Mouse (Mus musculus) thymus, adult 2 months (tissue): ENCODE measurements around the gene Traf2. TPM values are rescaled to one million over a fixed set of nuclear protein-coding genes. Genes with fewer than 3 reads are reported as not detected.

Source experiments
- DNase-seq: peaks from one replicate; pipeline ENCODE4 v3.0.0; 2021
- H3K27ac ChIP-seq: fragments of 200-500 bp; 2 replicates; pipeline ENCODE4 v1.5.1; 2012; ENCODE audit warnings: low read length, control low read depth; ENCODE audit not compliant: control insufficient read depth, insufficient read depth
- H3K27me3 ChIP-seq: fragments of 200-500 bp; 2 replicates; pipeline ENCODE4 v1.6.1; 2012; ENCODE audit warnings: mild to moderate bottlenecking, low read length, moderate library complexity, mixed read lengths; ENCODE audit not compliant: control insufficient read depth, insufficient read depth
- H3K36me3 ChIP-seq: fragments of 200-500 bp; 2 replicates; pipeline ENCODE4 v1.6.1; 2012; ENCODE audit warnings: mild to moderate bottlenecking, low read length, moderate library complexity; ENCODE audit not compliant: control insufficient read depth, insufficient read depth
- H3K4me1 ChIP-seq: fragments of 200-500 bp; replicated peaks from 2 replicates; pipeline ENCODE4 v1.6.1; 2012; ENCODE audit warnings: low read length; ENCODE audit not compliant: control insufficient read depth, insufficient read depth
- H3K4me3 ChIP-seq: fragments of 200-500 bp; 2 replicates; pipeline ENCODE4 v1.5.1; 2012; ENCODE audit warnings: mild to moderate bottlenecking, low read length, control low read depth, moderate library complexity; ENCODE audit not compliant: control insufficient read depth, insufficient read depth
- CTCF ChIP-seq: fragments of 200-500 bp; IDR thresholded peaks from 2 replicates; pipeline ENCODE4 v1.5.1; 2012; ENCODE audit warnings: mild to moderate bottlenecking, control low read depth, low read length, moderate library complexity, borderline replicate concordance; ENCODE audit not compliant: control insufficient read depth, poor library complexity, insufficient read depth; ENCODE audit errors: extremely low read depth
- POLR2A ChIP-seq: fragments of 200-500 bp; IDR thresholded peaks from 2 replicates; pipeline ENCODE4 v1.6.1; 2012; ENCODE audit warnings: mild to moderate bottlenecking, low read length, control low read depth, moderate library complexity; ENCODE audit not compliant: control insufficient read depth, poor library complexity, insufficient read depth; ENCODE audit errors: extremely low read depth
- WGBS: fragments of 180-500 bp; shearing (Covaris S2); methylation state at CpG from one replicate; pipeline ENCODE4 v1.1.7; 2018; 5-methylcytosine and 5-hydroxymethylcytosine counted together
- polyA plus RNA-seq: library from polyadenylated mRNA; depleted of rRNA; stranded (reverse); fragments of >200 nt; gene quantifications from 2 replicates; pipeline ENCODE4 v1.2.3, GENCODE M21; 2012

Traf2 gene
- polyA plus RNA-seq, 1 experiment, result 47.7 TPM

DNA sequence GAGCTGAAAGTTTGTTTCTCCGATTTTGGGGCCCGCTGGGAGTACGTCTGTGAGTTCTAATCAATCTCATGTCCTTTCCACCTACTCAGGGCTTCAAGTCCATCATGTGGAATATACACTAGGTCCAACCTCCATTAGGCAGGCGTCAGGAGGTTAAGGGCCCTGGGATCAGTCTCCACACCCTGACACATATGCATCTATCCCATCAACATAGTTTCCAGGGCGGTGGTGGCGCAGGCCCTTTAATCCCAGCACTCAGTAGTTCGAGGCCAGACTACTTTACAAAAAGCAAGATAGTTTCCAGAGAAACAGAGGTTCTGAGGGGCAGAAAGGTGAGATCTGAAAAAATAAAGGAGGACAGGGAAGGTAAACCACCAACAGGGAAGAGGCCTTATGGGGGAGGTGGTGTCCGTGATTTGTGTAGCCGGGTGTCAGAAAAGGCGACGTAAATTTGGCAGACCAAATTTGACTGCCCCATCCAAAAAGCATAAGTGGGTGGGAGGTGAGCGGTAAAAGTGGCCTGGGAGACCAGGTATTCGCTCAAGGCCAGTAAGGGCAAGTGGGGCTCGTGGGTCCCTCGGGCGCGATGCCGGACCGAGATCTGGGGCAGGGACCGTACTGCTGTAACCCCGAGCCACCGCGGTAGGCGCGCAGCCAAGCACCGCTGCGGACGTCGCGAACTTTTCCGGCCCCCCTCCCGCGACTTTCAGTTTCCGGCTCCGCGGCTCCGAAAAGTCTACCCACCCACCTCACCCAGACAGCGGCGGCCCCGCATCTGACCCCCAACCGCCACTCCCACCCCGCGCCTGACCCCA, 537 bp downstream of the Traf2 start:
- peak; percentile 27 for DNase-seq
- Histone ChIP-seq H3K27ac (peak overlapping the region; percentile 68), H3K4me3 (peak overlapping the region; percentile 68), H3K27me3 (no peaks in the 10 kb centered on the region), H3K4me1 (peaks cover 59% of the 10 kb centered on the region), H3K36me3 (no peaks in the 10 kb centered on the region)
- 8% methylated on average over 43 of the region's 43 CpGs for WGBS
- TF ChIP-seq CTCF, result no peak

GRCm38 (mm10) chr2:25541644-25542367, 4.9 kb downstream of the Traf2 start:
- Histone ChIP-seq H3K27ac (no peak overlapping the region), H3K4me3 (no peak overlapping the region), H3K36me3 (peaks cover 20% of the 10 kb centered on the region), H3K4me1 (peaks cover 33% of the 10 kb centered on the region), H3K27me3 (no peaks in the 10 kb centered on the region)
- no peak for TF ChIP-seq POLR2A
- no peak for TF ChIP-seq CTCF
- WGBS, result 90% methylated on average over 10 of the region's 10 CpGs
- DNase-seq, result no peak

- no peak for DNase-seq
- Histone ChIP-seq H3K4me1 (peaks cover 27% of the 10 kb centered on the region), H3K27me3 (no peaks in the 10 kb centered on the region), H3K36me3 (peaks cover 33% of the 10 kb centered on the region), H3K4me3 (no peak overlapping the region), H3K27ac (no peak overlapping the region)
- TF ChIP-seq POLR2A, result no peak
- no peak for TF ChIP-seq CTCF
- WGBS, result 91% methylated on average over 4 of the region's 4 CpGs
Measured at GRCm38 (mm10) chr2:25540541-25540948, 6.2 kb downstream of the Traf2 start.

DNA sequence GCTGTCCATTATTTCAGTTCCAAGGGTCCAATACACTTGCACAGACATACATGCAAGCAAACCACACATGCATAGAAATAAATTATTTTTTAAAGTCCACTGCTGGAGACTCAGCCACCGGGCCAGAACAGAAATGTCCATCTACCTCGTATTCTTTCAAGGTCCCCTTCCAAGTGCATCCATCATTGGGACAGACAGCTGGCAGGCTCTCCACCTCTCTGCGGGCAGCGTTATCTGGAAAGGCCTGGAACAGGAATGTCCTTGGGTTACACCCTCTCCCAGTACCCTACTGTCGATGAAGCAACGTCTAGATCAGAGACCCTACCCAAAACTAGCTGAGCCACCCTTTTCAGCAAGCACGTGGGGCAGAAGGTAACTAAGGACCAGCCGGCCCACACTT, 10.2 kb downstream of the Traf2 start:
- Histone ChIP-seq H3K27ac (peak overlapping the region; percentile 24; the same call in 1 of the 2 replicates), H3K36me3 (peaks cover 55% of the 10 kb centered on the region), H3K4me3 (no peak overlapping the region), H3K27me3 (no peaks in the 10 kb centered on the region), H3K4me1 (peaks cover 8% of the 10 kb centered on the region)
- DNase-seq, result no peak
- TF ChIP-seq POLR2A, result no peak
- no peak for TF ChIP-seq CTCF
- 90% methylated on average over 8 of the region's 8 CpGs for WGBS

DNA sequence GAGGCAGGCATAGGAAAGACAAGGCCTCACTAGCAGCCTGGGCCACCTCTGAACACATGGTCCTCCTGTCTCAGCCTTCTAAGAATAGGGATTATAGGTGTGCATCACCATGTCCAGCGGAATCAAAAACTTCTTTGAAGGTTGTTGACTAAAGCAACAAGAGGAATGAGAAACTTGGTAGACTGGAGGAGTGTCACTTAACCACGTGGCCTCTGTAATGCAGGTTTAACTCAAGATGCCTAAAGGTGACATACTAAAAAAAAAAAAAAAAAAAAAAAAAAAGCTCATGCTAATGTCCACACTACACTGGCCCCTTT, 11.9 kb downstream of the Traf2 start:
- TF ChIP-seq POLR2A (no peak), CTCF (no peak)
- H3K36me3 ChIP-seq, result peaks cover 67% of the 10 kb centered on the region
- peaks cover 6% of the 10 kb centered on the region for H3K4me1 ChIP-seq
- H3K27ac ChIP-seq, result peak overlapping the region; percentile 86
- no peak overlapping the region for H3K4me3 ChIP-seq
- WGBS, result 95% methylated on average over 2 of the region's 2 CpGs
- H3K27me3 ChIP-seq, result no peaks in the 10 kb centered on the region
- DNase-seq, result no peak

DNA sequence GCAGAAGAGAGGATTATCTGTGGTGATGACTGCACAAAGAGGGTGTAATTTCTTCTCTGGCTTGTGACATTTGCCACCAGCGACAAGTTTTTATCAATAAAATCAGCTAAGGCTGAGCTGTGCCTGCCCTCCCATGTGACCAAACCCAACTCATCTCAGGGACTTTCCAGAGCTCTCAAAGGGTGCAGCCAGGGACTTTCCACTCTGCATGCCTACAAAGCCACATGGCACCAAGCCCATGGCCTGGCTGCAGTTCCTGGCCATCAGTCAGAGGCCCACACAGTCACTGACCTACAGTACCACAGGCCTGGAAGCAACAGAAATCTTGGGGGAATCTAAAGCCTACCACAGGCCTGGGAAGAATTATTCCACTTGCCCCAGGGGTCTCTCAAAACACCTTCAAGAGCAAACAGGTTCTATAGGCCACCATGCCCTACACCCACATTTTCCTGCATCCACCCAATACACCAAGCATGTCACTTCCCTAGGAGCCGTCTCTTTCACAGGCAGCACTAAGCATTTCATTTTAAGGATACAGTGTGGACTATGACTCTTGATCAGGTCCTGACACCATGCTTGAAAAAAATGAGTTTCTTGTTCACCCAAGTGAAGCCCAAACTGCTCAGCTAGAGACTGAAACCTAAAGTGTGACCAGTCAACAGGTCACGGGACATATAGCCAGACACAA, 12.4 kb downstream of the Traf2 start:
- no peak overlapping the region for H3K4me3 ChIP-seq
- WGBS, result 67% methylated on average over 3 of the region's 3 CpGs
- TF ChIP-seq CTCF (no peak), POLR2A (no peak)
- peak overlapping the region; percentile 86 for H3K27ac ChIP-seq
- H3K36me3 ChIP-seq, result peaks cover 71% of the 10 kb centered on the region
- DNase-seq, result peak; percentile 16
- no peaks in the 10 kb centered on the region for H3K27me3 ChIP-seq
- peaks cover 6% of the 10 kb centered on the region for H3K4me1 ChIP-seq
